Comparison of ENCODE assay signal across 19 mouse cellular contexts in genomic region chr15:3602098-3602486, GRCm38 (mm10). TPM values are rescaled to one million over a fixed set of nuclear protein-coding genes. Genes with fewer than 3 reads are reported as not detected.
"Had no signal": no experiment of that assay in that cellular context is flagged by ENCODE, and none has a peak within 500 bp of the region (broad histone marks: within the 10 kb centered on the region; RNA-seq: fewer than 3 reads in every experiment).

No protein-coding gene starts in this region.

- DNase-seq: lung, adult 2 months; lung, postnatal 14 days; lung, postnatal 36 days; right cerebral cortex, postnatal 14 days; thymus, adult 2 months; thymus, postnatal 25 days; thymus, postnatal 4 days had no signal

- H3K36me3 ChIP-seq: lung, embryonic 15.5 days; midbrain, embryonic 13.5 days; midbrain, embryonic 15.5 days; neural tube, embryonic 12.5 days; stomach, embryonic 15.5 days had no signal

- ATAC-seq: lung, postnatal 0 days; midbrain, embryonic 13.5 days; midbrain, embryonic 15.5 days had no signal

- H3K9me3 ChIP-seq: lung, embryonic 15.5 days; megakaryocyte, embryonic 14.5 days; midbrain, embryonic 13.5 days; midbrain, embryonic 15.5 days; neural tube, embryonic 12.5 days; stomach, embryonic 15.5 days had no signal

- H3K27me3 ChIP-seq: lung, embryonic 15.5 days; megakaryocyte, embryonic 14.5 days; midbrain, embryonic 13.5 days; midbrain, embryonic 15.5 days; neural tube, embryonic 12.5 days; stomach, embryonic 15.5 days had no signal

- H3K4me1 ChIP-seq: lung, embryonic 15.5 days; megakaryocyte, embryonic 14.5 days; midbrain, embryonic 13.5 days; midbrain, embryonic 15.5 days; neural tube, embryonic 12.5 days; stomach, embryonic 15.5 days had no signal

- H3K9ac ChIP-seq: lung, embryonic 15.5 days; midbrain, embryonic 13.5 days; midbrain, embryonic 15.5 days; neural tube, embryonic 12.5 days; stomach, embryonic 15.5 days had no signal

- H3K4me2 ChIP-seq: lung, embryonic 15.5 days; midbrain, embryonic 11.5 days; midbrain, embryonic 13.5 days; midbrain, embryonic 15.5 days; neural tube, embryonic 12.5 days; stomach, embryonic 15.5 days had no signal

- H3K27ac ChIP-seq: lung, embryonic 15.5 days; macrophage; midbrain, embryonic 13.5 days; midbrain, embryonic 15.5 days; neural tube, embryonic 12.5 days; stomach, embryonic 15.5 days; stomach, postnatal 0 days had no signal

- H3K4me3 ChIP-seq: lung, embryonic 15.5 days; megakaryocyte, embryonic 14.5 days; midbrain, embryonic 13.5 days; midbrain, embryonic 15.5 days; neural tube, embryonic 12.5 days; stomach, embryonic 15.5 days had no signal

RNA-seq across cellular contexts. Expression of gene Ghr, which starts 18.8 kb away (rescaled TPM):
- total RNA-seq: monocyte, adult 5-6 weeks; neutrophil, adult 5-6 weeks had no signal
- polyA plus RNA-seq: macrophage had no signal
